Mouse (Mus musculus): ENCODE results near the gene Eif2ak2. TPM values are rescaled to one million over a fixed set of nuclear protein-coding genes. Genes with fewer than 3 reads are reported as not detected.

The Eif2ak2 gene
- polyA plus RNA-seq, 1 experiment from 2014 or later: 4.3 TPM

- Histone ChIP-seq H3K4me1 (replicated peaks; ENCODE audit: control insufficient read depth, insufficient read depth, low read length) (no peaks in the 10 kb centered on the region), H3K27ac (no peak overlapping the region), H3K36me3 (replicated peaks; ENCODE audit: control insufficient read depth, insufficient read depth) (no peaks in the 10 kb centered on the region), H3K4me3 (replicated peaks; ENCODE audit: low read length) (no peak overlapping the region), H3K9ac (no peak overlapping the region), H3K9me3 (ENCODE audit: control insufficient read depth, low read length) (no peaks in the 10 kb centered on the region), H3K4me2 (replicated peaks) (no peak overlapping the region), H3K27me3 (ENCODE audit: control insufficient read depth, insufficient read depth, low read length) (no peaks in the 10 kb centered on the region)
- ATAC-seq (ENCODE audit: low FRiP score) (no peak), DNase-seq (ENCODE audit: low spot score) (no peak)
- 91% methylated on average over 6 of the region's 6 CpGs for WGBS
These were observed 8.5 kb downstream of the Eif2ak2 start for GRCm38 (mm10) chr17:78873886-78874285.

DNA sequence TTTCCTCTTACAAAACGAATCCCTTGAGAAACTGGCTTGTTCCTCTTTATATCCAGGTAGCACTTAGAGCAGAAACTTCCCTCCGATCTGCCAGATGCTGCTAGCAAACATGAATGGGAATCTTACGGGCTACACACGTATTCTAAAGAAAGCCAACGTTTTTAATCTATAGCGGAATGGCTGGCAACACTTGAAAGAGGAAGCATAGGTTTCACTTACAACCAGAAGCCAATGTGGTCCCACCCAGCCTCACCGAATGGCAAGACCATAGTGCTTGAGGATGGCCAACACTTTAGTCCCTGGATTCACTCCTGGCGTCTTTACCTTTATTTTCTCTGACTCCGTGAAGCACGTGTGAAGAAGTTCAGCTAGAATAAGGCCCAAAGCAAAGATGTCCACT, 26.1 kb downstream of the Eif2ak2 start:
- Histone ChIP-seq H3K9me3 (ENCODE audit: control insufficient read depth, low read length) (no peaks in the 10 kb centered on the region), H3K27me3 (ENCODE audit: control insufficient read depth, insufficient read depth, low read length) (no peaks in the 10 kb centered on the region), H3K4me2 (replicated peaks) (no peak overlapping the region), H3K36me3 (replicated peaks; ENCODE audit: control insufficient read depth, insufficient read depth) (no peaks in the 10 kb centered on the region; the same call in 1 of the 2 replicates), H3K4me3 (replicated peaks; ENCODE audit: low read length) (no peak overlapping the region), H3K9ac (no peak overlapping the region), H3K4me1 (replicated peaks; ENCODE audit: control insufficient read depth, insufficient read depth, low read length) (no peaks in the 10 kb centered on the region), H3K27ac (no peak overlapping the region)
- ATAC-seq (ENCODE audit: low FRiP score) (no peak), DNase-seq (ENCODE audit: low spot score) (no peak)
- 89% methylated on average over 10 of the region's 10 CpGs for WGBS

DNA sequence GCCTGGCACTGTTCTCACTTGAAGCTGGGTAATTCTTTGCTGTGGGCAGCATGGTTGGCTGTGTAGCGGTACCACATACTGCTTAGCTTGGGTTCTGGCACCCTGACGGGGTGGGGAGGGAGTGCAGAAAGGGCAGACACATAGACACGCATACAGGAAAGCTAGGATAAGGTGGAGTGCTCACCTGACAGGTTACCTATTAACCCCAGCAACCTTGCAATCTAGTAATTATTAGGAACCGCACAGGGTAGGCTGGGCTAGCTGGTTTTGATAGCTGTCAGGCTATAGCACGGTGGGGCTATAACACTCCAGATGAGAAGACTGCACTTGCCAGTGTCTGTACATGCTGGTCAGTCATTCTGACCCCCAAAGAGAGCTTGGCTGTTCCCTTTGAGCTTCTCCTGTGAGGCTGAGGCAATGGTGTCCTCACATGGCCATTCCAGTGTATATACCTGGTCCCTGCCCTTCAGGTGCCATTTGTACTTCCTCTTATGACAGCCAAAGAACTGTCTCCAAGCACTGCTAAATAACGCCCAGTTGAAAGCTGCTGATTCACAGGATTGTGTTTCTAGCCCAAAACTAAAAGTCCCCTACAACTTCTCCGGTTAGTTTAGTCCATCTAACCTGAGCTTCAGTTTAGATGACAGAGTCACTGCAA, 40.0 kb downstream of the Eif2ak2 start:
- Histone ChIP-seq H3K27ac (no peak overlapping the region), H3K9ac (no peak overlapping the region), H3K4me3 (replicated peaks; ENCODE audit: low read length) (no peak overlapping the region), H3K4me1 (replicated peaks; ENCODE audit: control insufficient read depth, insufficient read depth, low read length) (no peaks in the 10 kb centered on the region), H3K27me3 (ENCODE audit: control insufficient read depth, insufficient read depth, low read length) (no peaks in the 10 kb centered on the region), H3K9me3 (ENCODE audit: control insufficient read depth, low read length) (no peaks in the 10 kb centered on the region), H3K4me2 (replicated peaks) (no peak overlapping the region), H3K36me3 (replicated peaks; ENCODE audit: control insufficient read depth, insufficient read depth) (peaks cover 94% of the 10 kb centered on the region)
- no peak for DNase-seq (ENCODE audit: low spot score)
- ATAC-seq (ENCODE audit: low FRiP score): no peak
- WGBS: 93% methylated on average over 7 of the region's 7 CpGs

DNA sequence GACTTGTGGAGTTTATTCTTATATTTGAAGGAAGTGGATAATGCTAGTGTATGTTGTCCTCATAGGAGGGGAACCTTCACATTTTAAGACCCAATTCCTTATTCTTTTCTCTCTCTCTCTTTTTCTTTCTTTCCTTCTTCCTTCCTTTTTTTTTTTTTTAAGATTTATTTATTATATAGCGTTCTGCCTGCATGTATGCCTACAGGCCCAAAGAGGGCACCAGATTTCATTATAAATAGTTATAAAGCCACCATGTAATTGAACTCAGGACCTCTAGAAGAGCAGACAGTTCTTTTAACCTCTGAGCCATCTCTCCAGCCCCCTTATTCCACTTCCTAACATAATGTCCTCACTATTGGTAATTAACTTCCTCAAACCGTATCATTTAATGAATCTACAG, 46.3 kb downstream of the Eif2ak2 start:
- Histone ChIP-seq H3K27ac (peak overlapping the region; percentile 80), H3K4me1 (replicated peaks; ENCODE audit: control insufficient read depth, insufficient read depth, low read length) (peaks cover 8% of the 10 kb centered on the region; the same call in 1 of the 2 replicates), H3K4me3 (replicated peaks; ENCODE audit: low read length) (peak overlapping the region; percentile 96), H3K36me3 (replicated peaks; ENCODE audit: control insufficient read depth, insufficient read depth) (peaks cover 37% of the 10 kb centered on the region), H3K9ac (peak overlapping the region; percentile 70), H3K9me3 (ENCODE audit: control insufficient read depth, low read length) (no peaks in the 10 kb centered on the region), H3K4me2 (replicated peaks) (peak overlapping the region; percentile 90), H3K27me3 (ENCODE audit: control insufficient read depth, insufficient read depth, low read length) (no peaks in the 10 kb centered on the region)
- ATAC-seq (ENCODE audit: low FRiP score) (no peak), DNase-seq (ENCODE audit: low spot score) (no peak)
- WGBS: 38% methylated on average over 2 of the region's 2 CpGs

DNA sequence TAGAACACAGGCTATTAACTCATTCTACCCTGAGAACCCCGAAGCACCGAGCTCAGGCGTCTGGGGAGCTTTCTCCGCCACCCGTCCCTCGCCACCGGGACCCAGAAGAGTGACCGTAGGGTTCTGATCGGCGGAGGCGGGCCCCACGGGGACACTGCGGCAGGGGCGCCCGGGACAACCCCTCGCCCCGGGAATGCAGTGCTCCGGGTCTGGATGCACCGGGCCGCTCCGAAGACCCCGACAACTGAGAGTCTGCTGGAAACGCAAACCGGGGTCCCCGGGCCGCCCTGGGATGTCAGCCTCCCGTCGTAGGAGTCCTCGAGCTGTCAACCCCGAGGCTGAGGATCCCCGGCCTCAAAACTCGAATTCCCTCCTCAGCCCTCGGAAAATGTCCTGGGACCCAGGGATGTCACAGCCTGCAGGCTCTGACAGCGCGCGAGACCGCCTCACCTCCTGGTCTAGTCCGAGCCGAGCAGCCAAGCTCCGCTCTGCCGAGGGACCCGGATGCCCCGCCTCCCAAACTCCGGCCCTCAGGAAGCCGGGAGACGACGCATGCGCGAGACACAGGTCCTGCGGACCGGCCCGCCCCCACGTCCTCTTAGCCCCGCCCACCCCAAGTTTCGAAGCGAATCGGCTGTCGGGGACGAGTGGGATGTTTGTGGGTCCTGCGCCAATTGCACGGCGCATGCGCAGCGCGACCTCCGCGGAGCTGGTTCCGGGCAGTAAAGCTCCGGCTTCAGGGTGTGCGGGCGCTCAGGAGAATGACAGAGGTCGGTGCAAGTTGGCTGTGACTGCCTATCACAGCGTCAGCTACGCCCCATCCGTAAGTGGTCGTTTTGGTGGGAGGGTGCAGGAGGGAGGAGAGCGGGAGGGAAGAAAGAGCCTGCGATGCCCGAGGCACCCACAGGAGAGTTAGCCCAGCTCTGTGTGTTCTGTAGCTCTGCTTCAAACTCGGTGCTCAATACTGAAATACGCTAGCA, 47.2 kb downstream of the Eif2ak2 start, which contains the start of the genes Heatr5b and Gpatch11:
Gene Heatr5b (minus strand): TSS at position 509 of the 980 bp plus-strand sequence.
Gene Gpatch11 (plus strand): TSS at position 712 of the 980 bp plus-strand sequence.
- under 1% methylated on average over 81 of the region's 81 CpGs for WGBS
- peak within 1 kb of the TSS; percentile 81 for H3K27ac ChIP-seq

DNA sequence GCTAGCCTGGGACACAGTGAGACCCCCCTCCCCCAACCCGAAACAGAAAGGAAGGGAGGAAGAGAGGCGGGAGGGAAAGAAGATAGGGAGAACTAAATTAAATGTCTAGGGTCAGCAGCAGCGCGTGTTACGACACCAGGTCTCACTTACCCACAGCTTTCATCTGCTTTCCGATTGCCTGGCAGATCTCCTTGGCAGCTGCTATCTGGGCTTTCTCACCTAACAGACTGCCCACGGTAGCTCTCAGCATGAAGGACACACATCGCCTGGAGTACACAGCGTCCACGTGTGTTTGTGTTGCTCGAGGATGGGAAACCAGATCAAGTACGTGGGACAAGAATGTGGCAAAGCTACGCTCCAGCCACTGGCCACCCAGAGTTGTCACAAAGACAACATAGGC, 58.0 kb downstream of the Eif2ak2 start:
- 95% methylated on average over 13 of the region's 13 CpGs for WGBS
- Histone ChIP-seq H3K36me3 (replicated peaks; ENCODE audit: control insufficient read depth, insufficient read depth) (peaks cover 92% of the 10 kb centered on the region), H3K9ac (no peak overlapping the region), H3K4me3 (replicated peaks; ENCODE audit: low read length) (no peak overlapping the region), H3K9me3 (ENCODE audit: control insufficient read depth, low read length) (no peaks in the 10 kb centered on the region), H3K4me2 (replicated peaks) (no peak overlapping the region), H3K27ac (no peak overlapping the region), H3K4me1 (replicated peaks; ENCODE audit: control insufficient read depth, insufficient read depth, low read length) (no peaks in the 10 kb centered on the region), H3K27me3 (ENCODE audit: control insufficient read depth, insufficient read depth, low read length) (no peaks in the 10 kb centered on the region)
- ATAC-seq (ENCODE audit: low FRiP score) (no peak), DNase-seq (ENCODE audit: low spot score) (no peak)

More for the DNA sequence above, 47.2 kb downstream of the Eif2ak2 start, which contains the start of the genes Heatr5b and Gpatch11:
- Histone ChIP-seq H3K36me3 (replicated peaks; ENCODE audit: control insufficient read depth, insufficient read depth) (peaks cover 33% of the 10 kb centered on the region), H3K4me1 (replicated peaks; ENCODE audit: control insufficient read depth, insufficient read depth, low read length) (peaks cover 8% of the 10 kb centered on the region; the same call in 1 of the 2 replicates), H3K9me3 (ENCODE audit: control insufficient read depth, low read length) (no peaks in the 10 kb centered on the region), H3K9ac (peak within 1 kb of the TSS; percentile 91), H3K27me3 (ENCODE audit: control insufficient read depth, insufficient read depth, low read length) (no peaks in the 10 kb centered on the region), H3K4me3 (replicated peaks; ENCODE audit: low read length) (peak within 1 kb of the TSS; percentile 96), H3K4me2 (replicated peaks) (peak within 1 kb of the TSS; percentile 90)
- DNase-seq (ENCODE audit: low spot score): peak; percentile 99
- peak; percentile 98 for ATAC-seq (ENCODE audit: low FRiP score)

DNA sequence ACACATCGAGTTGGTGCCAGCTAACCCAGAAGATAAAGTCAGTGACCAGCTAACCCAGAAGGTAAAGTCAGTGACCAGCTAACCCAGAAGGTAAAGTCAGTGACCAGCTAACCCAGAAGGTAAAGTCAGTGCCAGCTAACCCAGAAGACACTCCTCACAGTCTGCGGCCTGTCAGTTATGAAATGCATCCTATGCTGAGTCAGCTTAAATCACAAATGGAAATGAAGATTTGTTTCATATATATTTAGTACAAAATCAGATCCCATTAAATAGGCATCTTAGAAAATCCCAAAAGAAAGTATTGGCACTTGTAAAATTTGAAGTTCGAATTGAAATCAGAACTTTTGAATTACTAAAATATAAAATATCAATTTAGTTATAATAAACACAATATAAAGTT, 72.8 kb downstream of the Eif2ak2 start:
- no peaks in the 10 kb centered on the region for H3K4me1 ChIP-seq (replicated peaks; ENCODE audit: control insufficient read depth, insufficient read depth, low read length)
- H3K9ac ChIP-seq: no peak overlapping the region
- H3K27me3 ChIP-seq (ENCODE audit: control insufficient read depth, insufficient read depth, low read length): no peaks in the 10 kb centered on the region
- no peak overlapping the region for H3K4me3 ChIP-seq (replicated peaks; ENCODE audit: low read length)
- peaks cover 86% of the 10 kb centered on the region for H3K36me3 ChIP-seq (replicated peaks; ENCODE audit: control insufficient read depth, insufficient read depth)
- no peak for DNase-seq (ENCODE audit: low spot score)
- ATAC-seq (ENCODE audit: low FRiP score): no peak
- no peaks in the 10 kb centered on the region for H3K9me3 ChIP-seq (ENCODE audit: control insufficient read depth, low read length)
- no peak overlapping the region for H3K27ac ChIP-seq
- no peak overlapping the region for H3K4me2 ChIP-seq (replicated peaks)
- 94% methylated on average over 3 of the region's 3 CpGs for WGBS

GRCm38 (mm10) chr17:78809019-78809418, 73.4 kb downstream of the Eif2ak2 start:
- Histone ChIP-seq H3K9ac (no peak overlapping the region), H3K4me1 (replicated peaks; ENCODE audit: control insufficient read depth, insufficient read depth, low read length) (no peaks in the 10 kb centered on the region), H3K27me3 (ENCODE audit: control insufficient read depth, insufficient read depth, low read length) (no peaks in the 10 kb centered on the region), H3K4me3 (replicated peaks; ENCODE audit: low read length) (no peak overlapping the region), H3K4me2 (replicated peaks) (no peak overlapping the region), H3K36me3 (replicated peaks; ENCODE audit: control insufficient read depth, insufficient read depth) (peaks cover 86% of the 10 kb centered on the region), H3K9me3 (ENCODE audit: control insufficient read depth, low read length) (no peaks in the 10 kb centered on the region), H3K27ac (no peak overlapping the region)
- DNase-seq (ENCODE audit: low spot score) (peak; percentile 57), ATAC-seq (ENCODE audit: low FRiP score) (no peak)

All from hindbrain, embryonic 14.5 days (tissue).